Mouse (Mus musculus) cerebellum, adult (tissue): ENCODE measurements around the gene E030018B13Rik.

Experiments used
- ATAC-seq: cut with Nextera tagmentation; 2 replicates; pipeline ENCODE4 v1.9.2; 2017; ENCODE audit warnings: mild to moderate bottlenecking, moderate library complexity, mixed read lengths; ENCODE audit not compliant: insufficient number of reproducible peaks, low FRiP score, low TSS enrichment

The E030018B13Rik gene

DNA sequence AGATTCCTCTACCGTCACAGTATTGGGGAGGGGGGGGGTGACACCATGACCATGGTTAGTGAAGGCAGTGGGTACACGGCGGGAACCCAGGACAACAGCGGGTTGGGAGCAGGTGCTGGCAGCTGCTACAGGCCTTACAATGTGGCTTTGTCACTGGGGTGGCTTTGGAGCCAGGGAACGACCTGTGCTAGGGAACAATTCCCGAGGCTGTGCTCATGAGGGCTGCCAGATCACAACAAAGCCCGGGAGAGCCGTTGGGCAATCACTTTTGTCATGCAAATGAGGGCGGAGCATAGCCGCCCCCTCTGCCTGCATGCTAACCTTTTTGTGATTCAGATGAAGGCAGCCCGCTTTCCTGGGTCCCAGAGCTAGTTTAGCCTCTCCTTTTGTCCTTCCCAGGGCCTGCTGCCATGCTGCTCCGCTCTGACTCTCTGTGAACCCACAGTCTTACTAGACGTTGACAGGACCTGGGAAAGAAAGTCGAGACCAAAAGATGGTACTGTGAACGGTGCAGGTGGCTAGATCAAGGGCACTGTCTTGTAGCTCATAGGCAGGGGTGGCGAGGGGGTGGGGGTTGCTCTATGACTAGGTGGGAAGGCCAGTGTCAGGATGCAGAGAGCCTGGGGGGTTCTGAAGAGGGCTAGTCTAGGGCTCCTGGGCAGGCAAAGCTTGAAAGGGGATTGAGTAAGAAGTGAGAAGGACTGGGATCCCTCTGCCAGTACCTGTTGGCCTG is 40.5 kb downstream of the E030018B13Rik start:
- ATAC-seq = no peak; the same call in 1 of the 2 replicates

DNA sequence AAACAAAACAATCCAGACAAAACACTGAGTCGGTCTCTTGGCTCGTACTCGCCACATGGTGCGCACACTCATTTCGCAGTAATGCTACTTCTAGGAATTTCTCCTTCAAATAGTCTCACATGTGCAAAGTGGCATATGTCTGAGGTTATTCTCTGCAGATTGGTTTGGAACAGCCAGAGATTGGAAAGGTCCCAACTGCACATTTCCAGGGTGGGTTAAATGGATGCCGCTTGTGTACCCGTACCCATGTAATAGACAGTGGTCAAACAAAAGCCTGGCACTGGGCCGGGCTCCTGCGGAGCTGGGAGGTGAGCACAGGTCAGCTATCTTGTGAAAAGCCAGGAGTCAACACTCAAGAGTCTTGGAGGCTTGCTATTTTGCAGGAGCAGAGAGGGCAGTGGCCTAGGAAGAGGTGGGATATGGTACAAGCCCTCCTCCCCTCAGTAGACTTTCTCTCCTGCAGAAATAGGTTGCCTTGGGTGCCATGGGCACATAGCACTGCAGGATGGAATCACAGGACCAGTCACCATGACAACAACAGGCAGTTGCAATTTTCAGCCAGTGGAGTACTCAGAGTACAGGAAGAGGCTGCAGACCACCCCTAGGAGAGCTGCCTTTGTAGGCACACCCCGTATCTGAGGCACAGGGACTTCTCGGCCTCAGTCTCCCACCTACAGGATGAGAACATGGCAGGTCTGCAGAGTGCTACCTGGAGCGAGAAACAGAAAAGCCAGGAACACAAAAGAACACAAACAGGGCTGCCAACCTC is 41.4 kb downstream of the E030018B13Rik start:
- no peak for ATAC-seq

DNA sequence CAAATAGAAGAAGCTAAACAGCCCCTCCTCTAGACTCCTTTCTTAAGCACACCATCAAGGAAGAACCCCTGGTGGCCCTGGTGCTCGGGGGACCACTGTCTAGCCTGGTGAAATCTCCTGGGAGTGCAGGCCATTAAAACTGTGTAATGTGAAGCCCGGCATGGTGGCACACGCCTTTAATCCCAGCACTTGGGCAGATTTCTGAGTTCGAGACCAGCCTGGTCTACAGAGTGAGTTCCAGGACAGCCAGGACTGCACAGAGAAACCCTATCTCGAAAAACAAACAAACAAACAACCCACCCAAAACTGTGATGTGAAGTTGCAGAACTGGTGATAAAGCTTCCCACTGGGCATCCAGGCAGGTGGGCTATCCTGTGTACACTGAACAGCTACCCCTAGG is 47.0 kb downstream of the E030018B13Rik start:
- ATAC-seq = no peak

DNA sequence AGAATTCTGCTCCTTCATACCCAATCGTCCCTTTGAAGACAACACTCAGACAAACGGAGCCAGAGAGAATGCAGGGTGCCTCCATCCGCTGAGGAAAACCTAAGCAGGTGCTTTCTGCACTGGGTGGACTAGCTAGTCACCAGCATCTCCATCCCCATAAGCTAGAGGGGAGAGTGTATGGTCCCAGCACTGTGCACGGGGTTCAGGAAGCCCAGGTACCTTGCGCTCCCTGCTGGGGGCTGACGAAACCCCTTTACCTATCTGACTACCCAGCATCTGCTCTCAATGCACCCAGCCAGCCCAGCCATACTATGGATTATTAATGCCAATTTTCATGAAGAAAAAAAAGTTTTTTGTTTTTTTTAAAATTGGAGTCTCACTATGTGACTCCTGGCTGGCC is 47.5 kb downstream of the E030018B13Rik start:
- no peak for ATAC-seq

DNA sequence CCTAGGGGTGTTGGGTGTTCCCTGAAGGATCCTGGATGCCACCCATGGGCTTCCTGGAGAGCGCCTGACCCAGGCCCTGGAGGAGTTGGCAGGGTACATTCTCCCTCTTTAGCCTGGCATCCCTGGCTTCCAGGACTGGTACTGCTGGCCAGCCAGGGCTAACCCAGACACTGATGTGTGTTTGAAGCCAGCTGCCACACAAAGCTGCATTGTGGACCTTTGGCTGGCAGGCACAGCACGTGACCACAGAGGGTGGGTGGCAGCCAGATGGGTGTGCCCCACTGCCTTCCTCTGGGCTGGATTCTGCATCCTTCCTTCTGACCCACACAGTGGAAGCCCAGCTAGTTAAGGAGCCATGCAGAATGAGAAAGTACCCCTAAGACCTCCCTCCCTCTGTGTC is 48.5 kb downstream of the E030018B13Rik start:
- 0 out of 2 replicates have a peak, but pooled peaks have one; percentile 45 for ATAC-seq

DNA sequence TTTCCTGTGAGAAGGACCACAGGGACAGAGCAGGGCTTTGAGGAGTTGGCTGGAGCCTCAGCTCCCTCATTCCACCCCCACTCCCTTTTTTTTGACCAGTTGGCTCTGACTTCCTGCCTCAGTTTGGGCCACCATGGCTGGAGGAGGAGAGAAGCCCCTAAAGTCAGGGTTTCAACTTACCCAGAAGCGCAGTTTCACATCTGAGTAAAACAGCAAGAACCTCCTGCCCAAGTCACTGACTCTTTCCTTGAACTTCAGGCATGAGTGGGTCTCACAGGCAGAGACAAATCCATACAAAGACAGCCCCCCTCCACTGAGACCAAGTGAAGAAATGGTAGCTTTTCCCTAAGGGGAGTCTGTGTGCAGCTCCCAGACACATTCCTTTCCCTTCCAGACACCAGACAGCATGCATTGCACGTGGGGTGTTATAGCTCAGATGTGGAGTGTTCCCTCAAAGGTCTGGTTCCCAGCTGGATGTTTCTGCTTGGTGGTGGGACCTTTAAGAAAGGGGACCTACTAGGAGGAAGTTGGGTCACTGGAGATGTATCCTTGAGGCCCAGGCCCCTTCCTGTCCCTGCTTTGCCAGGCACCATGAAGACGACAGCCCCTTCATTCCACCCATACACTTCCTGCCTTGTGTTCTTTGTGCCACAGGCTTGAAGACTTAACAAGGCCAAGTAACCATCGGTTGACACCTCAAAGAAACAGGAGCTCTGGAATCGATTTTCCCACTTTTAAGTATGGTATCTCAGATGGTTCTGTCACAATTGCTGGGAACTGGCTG is 49.2 kb downstream of the E030018B13Rik start:
- no peak for ATAC-seq

DNA sequence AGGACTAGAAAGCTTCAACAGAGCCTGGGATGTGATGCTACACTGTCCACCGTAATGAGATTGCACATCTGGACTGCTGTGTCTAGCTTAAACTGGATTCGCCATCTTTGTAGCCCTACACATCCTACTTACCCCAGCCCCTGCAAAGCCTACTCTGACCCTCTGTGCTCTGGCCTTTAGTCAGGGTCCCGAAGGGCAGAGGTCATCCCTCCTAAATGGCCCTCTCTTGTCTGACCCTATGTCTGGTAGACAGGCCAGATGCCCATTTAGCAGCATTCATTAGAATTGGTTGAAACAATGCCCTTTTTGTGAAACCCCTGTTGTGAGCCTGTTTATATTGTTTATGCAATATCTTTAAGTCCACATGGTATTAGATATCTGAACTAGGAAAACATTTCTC is 53.3 kb downstream of the E030018B13Rik start:
- no peak for ATAC-seq
